9 mouse cellular contexts compared by ENCODE assay signal in genomic region chr5:30588301-30588968, GRCm38 (mm10). TPM values are rescaled to one million over a fixed set of nuclear protein-coding genes. Genes with fewer than 3 reads are reported as not detected.
A peak's percentile ranks its signal among the peaks of the same experiment; 100 is the strongest.
DNase-seq lines count a peak whose midpoint lies in the region; ATAC-seq and TF ChIP-seq lines count a peak whose summit lies in the region.
"Had no signal": no experiment of that assay in that cellular context is flagged by ENCODE, and none has a peak within 500 bp of the region (broad histone marks: within the 10 kb centered on the region; RNA-seq: fewer than 3 reads in every experiment).

No protein-coding gene starts in this region.

- no peaks in the 10 kb centered on the region for H3K36me3 ChIP-seq in embryonic facial prominence, embryonic 11.5 days (replicated peaks; ENCODE audit: control insufficient read depth, insufficient read depth, low read depth, low read length)
- H3K36me3 ChIP-seq in hindbrain, embryonic 14.5 days (replicated peaks; ENCODE audit: control insufficient read depth, insufficient read depth): no peaks in the 10 kb centered on the region
- H3K36me3 ChIP-seq in liver, embryonic 15.5 days (replicated peaks): no peaks in the 10 kb centered on the region

- POLR2A ChIA-PET in Patski (lab: Charles Lee): no interaction called here

- peak overlapping the region; percentile 37 for H3K4me3 ChIP-seq in embryonic facial prominence, embryonic 11.5 days (ENCODE audit: low read depth, low read length)
- peak overlapping the region; percentile 71 for H3K4me3 ChIP-seq in hindbrain, embryonic 14.5 days (replicated peaks; ENCODE audit: low read length)
- peak overlapping the region; percentile 33 for H3K4me3 ChIP-seq in liver, embryonic 15.5 days (replicated peaks)

- DNase-seq in heart, adult 11 months: peak; percentile 93
- no peak for DNase-seq in heart, adult 9 months (ENCODE audit: low spot score in 2 of 2)
- no peak for DNase-seq in Patski (ENCODE audit: low read depth, low spot score)
- peak; percentile 65 for DNase-seq in embryonic facial prominence, embryonic 11.5 days (ENCODE audit: low spot score)
- DNase-seq in hindbrain, embryonic 14.5 days (ENCODE audit: low spot score): peak; percentile 62
- DNase-seq in right cerebral cortex, adult 2 months (ENCODE audit: low spot score in 2 of 2): peak; percentile 42 to 52
- no peak for DNase-seq in gastrocnemius, adult 8-10 months (ENCODE audit: low spot score in 2 of 2)

- in situ Hi-C loops in Patski (cut with MboI; ENCODE audit: low pct_unique_long_range_greater_than_20kb): no loop called here

- peaks cover 59% of the 10 kb centered on the region for H3K27me3 ChIP-seq in Patski
- peaks cover 23% of the 10 kb centered on the region for H3K27me3 ChIP-seq in embryonic facial prominence, embryonic 11.5 days (ENCODE audit: control insufficient read depth, insufficient read depth, low read length)
- H3K27me3 ChIP-seq in hindbrain, embryonic 14.5 days (ENCODE audit: control insufficient read depth, insufficient read depth, low read length): peaks cover 28% of the 10 kb centered on the region
- H3K27me3 ChIP-seq in liver, embryonic 15.5 days: peaks cover 89% of the 10 kb centered on the region

- peak overlapping the region; percentile 94 for H3K4me2 ChIP-seq in embryonic facial prominence, embryonic 11.5 days (ENCODE audit: low read depth, low read length)
- H3K4me2 ChIP-seq in hindbrain, embryonic 14.5 days (replicated peaks): peak overlapping the region; percentile 98
- H3K4me2 ChIP-seq in liver, embryonic 15.5 days: peak overlapping the region; percentile 57

- no peak for TF ChIP-seq CTCF in Patski (IDR thresholded peaks at IDR 0.05)

- no peaks in the 10 kb centered on the region for H3K9me3 ChIP-seq in embryonic facial prominence, embryonic 11.5 days (replicated peaks; ENCODE audit: control insufficient read depth, low read length)
- no peaks in the 10 kb centered on the region for H3K9me3 ChIP-seq in hindbrain, embryonic 14.5 days (ENCODE audit: control insufficient read depth, low read length)
- H3K9me3 ChIP-seq in liver, embryonic 15.5 days (replicated peaks): no peaks in the 10 kb centered on the region

- peaks cover 9% of the 10 kb centered on the region for H3K4me1 ChIP-seq in embryonic facial prominence, embryonic 11.5 days (ENCODE audit: control insufficient read depth, insufficient read depth, low read length)
- H3K4me1 ChIP-seq in hindbrain, embryonic 14.5 days (replicated peaks; ENCODE audit: control insufficient read depth, insufficient read depth, low read length): peaks cover 33% of the 10 kb centered on the region
- peaks cover 6% of the 10 kb centered on the region; the same call in 1 of the 2 replicates for H3K4me1 ChIP-seq in liver, embryonic 15.5 days (replicated peaks)

- WGBS in embryonic facial prominence, embryonic 11.5 days: under 1% methylated on average over 70 of the region's 70 CpGs
- under 1% methylated on average over 67 of the region's 70 CpGs for whole genome bisulfite sequencing in hindbrain, embryonic 14.5 days
- 2% methylated on average over 70 of the region's 70 CpGs for WGBS in liver, embryonic 15.5 days (ENCODE audit: insufficient replicate concordance)

- peak overlapping the region; percentile 9; the same call in 1 of the 2 replicates for H3K9ac ChIP-seq in embryonic facial prominence, embryonic 11.5 days (replicated peaks; ENCODE audit: low read length)
- peak overlapping the region; percentile 87 for H3K9ac ChIP-seq in hindbrain, embryonic 14.5 days
- H3K9ac ChIP-seq in liver, embryonic 15.5 days: no peak overlapping the region

- CTCF ChIA-PET in Patski (lab: Charles Lee): no interaction called here

- H3K27ac ChIP-seq in embryonic facial prominence, embryonic 11.5 days (replicated peaks; ENCODE audit: low read depth, low read length): no peak overlapping the region
- H3K27ac ChIP-seq in hindbrain, embryonic 14.5 days: peak overlapping the region; percentile 79
- H3K27ac ChIP-seq in liver, embryonic 15.5 days (replicated peaks): no peak overlapping the region

- ATAC-seq in Patski: peak; percentile 31
- 0 out of 2 replicates have a peak, but pooled peaks have one; percentile 22 for ATAC-seq in embryonic facial prominence, embryonic 11.5 days (replicated peaks; ENCODE audit: insufficient number of reproducible peaks, low FRiP score, low TSS enrichment, low read depth)
- ATAC-seq in hindbrain, embryonic 14.5 days (ENCODE audit: low FRiP score): peak; percentile 64
- ATAC-seq in liver, embryonic 15.5 days (ENCODE audit: insufficient read depth): no peak

RNA-seq across cellular contexts. Expression of gene Kcnk3, which starts 0.5 kb away (rescaled TPM):
- not detected for polyA plus RNA-seq in Patski (2021)
- polyA plus RNA-seq in embryonic facial prominence, embryonic 11.5 days (2014; fragmentation: Nextera tagmentation; extraction: Ambion mirVana): 0.60 and 0.98 TPM in 2 replicates
- 11.7 and 13.6 TPM in 2 replicates for polyA plus RNA-seq in hindbrain, embryonic 14.5 days (2014; fragmentation: Nextera tagmentation; extraction: Ambion mirVana)
- polyA plus RNA-seq in liver, embryonic 15.5 days (2015; fragmentation: Nextera tagmentation; extraction: Ambion mirVana): 0.17 and 0.26 TPM in 2 replicates
- 1 to 10 TPM in 1 of 4 experiments, under 1 TPM in 3; 0.17 to 1.2 (median 0.39) TPM for total RNA-seq in gastrocnemius, adult 8-10 months (2022)

RNA-seq across cellular contexts. Expression of gene Cib4, which starts 42.8 kb away (rescaled TPM):
- polyA plus RNA-seq in Patski (2021): not detected
- not detected in 2 replicates for polyA plus RNA-seq in embryonic facial prominence, embryonic 11.5 days (2014; fragmentation: Nextera tagmentation; extraction: Ambion mirVana)
- polyA plus RNA-seq in hindbrain, embryonic 14.5 days (2014; fragmentation: Nextera tagmentation; extraction: Ambion mirVana): not detected in 2 replicates
- polyA plus RNA-seq in liver, embryonic 15.5 days (2015; fragmentation: Nextera tagmentation; extraction: Ambion mirVana): not detected in 2 replicates
- total RNA-seq in gastrocnemius, adult 8-10 months (2022): not detected
- total RNA-seq: layer of hippocampus, adult 8-10 months had no signal

RNA-seq across cellular contexts. Expression of gene Slc35f6, which starts 59.3 kb away (rescaled TPM):
- 49.7 TPM for polyA plus RNA-seq in Patski (2021)
- 22.0 and 23.5 TPM in 2 replicates for polyA plus RNA-seq in embryonic facial prominence, embryonic 11.5 days (2014; fragmentation: Nextera tagmentation; extraction: Ambion mirVana)
- polyA plus RNA-seq in hindbrain, embryonic 14.5 days (2014; fragmentation: Nextera tagmentation; extraction: Ambion mirVana): 33.3 and 41.0 TPM in 2 replicates
- polyA plus RNA-seq in liver, embryonic 15.5 days (2015; fragmentation: Nextera tagmentation; extraction: Ambion mirVana): 10.7 and 11.6 TPM in 2 replicates
- 10 to 100 TPM; 10.2 to 14.4 (median 12.4) TPM for total RNA-seq in gastrocnemius, adult 8-10 months (2022)

Comparison
In these comparisons a context has a peak if more than half of its experiments do, and no peak if none do; other contexts are left out.
1. DNase-seq: peak in heart, adult 11 months (single experiment), embryonic facial prominence, embryonic 11.5 days (single experiment), hindbrain, embryonic 14.5 days (single experiment) and right cerebral cortex, adult 2 months (2 of 2); none in heart, adult 9 months (0 of 2), Patski (single experiment) and gastrocnemius, adult 8-10 months (0 of 2).
2. Peak in every context shown above with its lines, with median percentiles within 50 percentile points of each other: H3K4me2 ChIP-seq and H3K4me3 ChIP-seq.